In the genomic region with DNA sequence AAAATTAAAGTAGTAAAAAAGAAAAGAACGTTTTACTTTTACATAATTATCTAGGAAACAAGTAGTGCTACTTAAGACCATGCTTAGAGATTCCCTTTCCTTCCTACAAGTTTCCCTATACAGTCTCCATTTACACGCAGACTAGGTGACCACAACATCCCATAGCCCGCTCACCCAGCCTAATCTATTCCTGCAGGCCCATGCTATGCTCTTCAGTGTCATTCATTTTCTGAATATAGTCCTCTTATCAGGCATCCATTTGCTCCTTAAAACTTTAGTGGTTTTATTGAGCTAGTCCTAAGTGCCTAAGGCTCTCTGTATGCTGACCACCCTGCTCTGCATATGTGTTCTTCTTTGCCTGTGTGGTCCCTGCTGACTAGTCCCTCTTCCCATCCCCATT, we compare ENCODE assay signal across 29 mouse cellular contexts. TPM values are rescaled to one million over a fixed set of nuclear protein-coding genes. Genes with fewer than 3 reads are reported as not detected.
A peak's percentile ranks its signal among the peaks of the same experiment; 100 is the strongest.
DNase-seq lines count a peak whose midpoint lies in the region; ATAC-seq lines count a peak whose summit lies in the region.
"Had no signal": no experiment of that assay in that cellular context is flagged by ENCODE, and none has a peak within 500 bp of the region (broad histone marks: within the 10 kb centered on the region; RNA-seq: fewer than 3 reads in every experiment).

No protein-coding gene starts in this region.

- peak; percentile 6 for DNase-seq in limb, embryonic 11.5 days (ENCODE audit: low spot score)
- DNase-seq in limb, embryonic 10.5 days (ENCODE audit: low spot score), result no peak
- DNase-seq in kidney, adult 11 months, result no peak
- DNase-seq: adrenal gland, postnatal 10 days; adrenal gland, postnatal 36 days; B cell, adult 2 months; cerebellum, adult 18-20 months; cerebellum, adult 9-10 months; cerebellum, postnatal 14 days; gastrocnemius, postnatal 36 days; heart, adult 18-20 months; heart, postnatal 14 days; heart, postnatal 4 days had no signal

- no peaks in the 10 kb centered on the region for H3K27me3 ChIP-seq in limb, embryonic 11.5 days (ENCODE audit: control insufficient read depth, insufficient read depth, low read length)
- no peaks in the 10 kb centered on the region for H3K27me3 ChIP-seq in limb, embryonic 10.5 days (ENCODE audit: low read depth, poor library complexity, severe bottlenecking)
- H3K27me3 ChIP-seq in megakaryocyte, embryonic 14.5 days (replicated peaks), result no peaks in the 10 kb centered on the region
- H3K27me3 ChIP-seq in liver, embryonic 15.5 days, result no peaks in the 10 kb centered on the region
- H3K27me3 ChIP-seq: CH12.LX; embryonic facial prominence, embryonic 12.5 days; embryonic facial prominence, embryonic 15.5 days; forebrain, embryonic 12.5 days; forebrain, embryonic 15.5 days; heart, embryonic 13.5 days; Patski had no signal

- no peaks in the 10 kb centered on the region for H3K36me3 ChIP-seq in limb, embryonic 11.5 days (ENCODE audit: control insufficient read depth, insufficient read depth, low read length)
- no peaks in the 10 kb centered on the region for H3K36me3 ChIP-seq in limb, embryonic 10.5 days
- H3K36me3 ChIP-seq in megakaryocyte, embryonic 14.5 days (replicated peaks; ENCODE audit: low read length), result peaks cover 32% of the 10 kb centered on the region
- H3K36me3 ChIP-seq in liver, embryonic 15.5 days (replicated peaks), result no peaks in the 10 kb centered on the region
- H3K36me3 ChIP-seq: embryonic facial prominence, embryonic 12.5 days; embryonic facial prominence, embryonic 15.5 days; forebrain, embryonic 12.5 days; forebrain, embryonic 15.5 days; G1E; heart, embryonic 10.5 days; heart, embryonic 13.5 days had no signal

- no peak overlapping the region for H3K9ac ChIP-seq in limb, embryonic 11.5 days (ENCODE audit: low read length)
- H3K9ac ChIP-seq in liver, embryonic 15.5 days, result no peak overlapping the region
- H3K9ac ChIP-seq: embryonic facial prominence, embryonic 12.5 days; embryonic facial prominence, embryonic 15.5 days; forebrain, embryonic 12.5 days; forebrain, embryonic 15.5 days; heart, embryonic 13.5 days; hindbrain, embryonic 14.5 days had no signal

- ATAC-seq in limb, embryonic 11.5 days (ENCODE audit: insufficient number of reproducible peaks, low FRiP score, low TSS enrichment, low read depth), result no peak
- ATAC-seq in megakaryocyte, adult 5-6 weeks (ENCODE audit: poor library complexity, severe bottlenecking), result no peak
- ATAC-seq in liver, embryonic 15.5 days (ENCODE audit: insufficient read depth), result peak; percentile 47; the same call in 1 of the 2 replicates
- peak; percentile 77 for ATAC-seq in megakaryocyte-erythroid progenitor cell, adult 5-6 weeks (replicated peaks; ENCODE audit: low FRiP score, low TSS enrichment, poor library complexity, severe bottlenecking)
- no peak for ATAC-seq in erythroid progenitor cell, adult 5-6 weeks (replicated peaks; ENCODE audit: low FRiP score, poor library complexity, severe bottlenecking)
- ATAC-seq: forebrain, embryonic 15.5 days; hindbrain, postnatal 0 days; Patski had no signal

- H3K9me3 ChIP-seq in limb, embryonic 11.5 days (ENCODE audit: control insufficient read depth, low read length), result peaks cover 2% of the 10 kb centered on the region; the same call in 1 of the 2 replicates
- H3K9me3 ChIP-seq in limb, embryonic 10.5 days (replicated peaks), result no peaks in the 10 kb centered on the region
- peaks cover 14% of the 10 kb centered on the region for H3K9me3 ChIP-seq in megakaryocyte, embryonic 14.5 days
- H3K9me3 ChIP-seq in liver, embryonic 15.5 days (replicated peaks), result no peaks in the 10 kb centered on the region
- H3K9me3 ChIP-seq: embryonic facial prominence, embryonic 15.5 days; forebrain, embryonic 12.5 days; forebrain, embryonic 15.5 days had no signal

- H3K4me3 ChIP-seq in limb, embryonic 11.5 days (ENCODE audit: low read depth, low read length), result no peak overlapping the region
- no peak overlapping the region for H3K4me3 ChIP-seq in limb, embryonic 10.5 days
- peak overlapping the region; percentile 3 for H3K4me3 ChIP-seq in megakaryocyte, embryonic 14.5 days (replicated peaks)
- no peak overlapping the region for H3K4me3 ChIP-seq in liver, embryonic 15.5 days (replicated peaks)
- H3K4me3 ChIP-seq: embryonic facial prominence, embryonic 12.5 days; embryonic facial prominence, embryonic 15.5 days; forebrain, embryonic 12.5 days; forebrain, embryonic 15.5 days; heart, embryonic 10.5 days; heart, embryonic 13.5 days had no signal

- H3K27ac ChIP-seq in limb, embryonic 11.5 days (replicated peaks; ENCODE audit: low read depth, low read length), result no peak overlapping the region
- H3K27ac ChIP-seq in limb, embryonic 10.5 days, result no peak overlapping the region
- no peak overlapping the region for H3K27ac ChIP-seq in liver, embryonic 15.5 days (replicated peaks)
- H3K27ac ChIP-seq: embryonic facial prominence, embryonic 12.5 days; embryonic facial prominence, embryonic 15.5 days; forebrain, embryonic 12.5 days; forebrain, embryonic 15.5 days; heart, embryonic 10.5 days; heart, embryonic 13.5 days; hindbrain, embryonic 14.5 days; hindbrain, postnatal 0 days had no signal

- 74% methylated on average over 3 of the region's 3 CpGs for WGBS in limb, embryonic 11.5 days
- WGBS in limb, embryonic 10.5 days, result 84% methylated on average over 3 of the region's 3 CpGs
- WGBS in liver, embryonic 15.5 days (ENCODE audit: insufficient replicate concordance), result 25% methylated on average over 3 of the region's 3 CpGs

- H3K4me1 ChIP-seq in limb, embryonic 11.5 days (ENCODE audit: control insufficient read depth, insufficient read depth, low read length), result no peaks in the 10 kb centered on the region
- no peaks in the 10 kb centered on the region for H3K4me1 ChIP-seq in limb, embryonic 10.5 days
- H3K4me1 ChIP-seq in megakaryocyte, embryonic 14.5 days, result peaks cover 58% of the 10 kb centered on the region
- peaks cover 11% of the 10 kb centered on the region; the same call in 1 of the 2 replicates for H3K4me1 ChIP-seq in liver, embryonic 15.5 days (replicated peaks)
- H3K4me1 ChIP-seq: embryonic facial prominence, embryonic 12.5 days; embryonic facial prominence, embryonic 15.5 days; forebrain, embryonic 12.5 days; forebrain, embryonic 15.5 days; heart, embryonic 10.5 days; heart, embryonic 13.5 days had no signal

- H3K4me2 ChIP-seq in limb, embryonic 11.5 days (ENCODE audit: low read depth, severe bottlenecking), result no peak overlapping the region
- no peak overlapping the region for H3K4me2 ChIP-seq in liver, embryonic 15.5 days
- H3K4me2 ChIP-seq: embryonic facial prominence, embryonic 12.5 days; embryonic facial prominence, embryonic 15.5 days; forebrain, embryonic 12.5 days; forebrain, embryonic 15.5 days; heart, embryonic 13.5 days; hindbrain, embryonic 14.5 days had no signal

RNA-seq across cellular contexts. Expression of a gene that starts 26.5 kb away (rescaled TPM):
- 1.4 and 2.2 TPM in 2 replicates for polyA plus RNA-seq in limb, embryonic 11.5 days (2014; fragmentation: Nextera tagmentation; extraction: Ambion mirVana)
- 0.50 and 1.3 TPM in 2 replicates for polyA plus RNA-seq in limb, embryonic 10.5 days (2016; fragmentation: Nextera tagmentation; extraction: Ambion mirVana)
- polyA plus RNA-seq in megakaryocyte, embryonic 14.5 days (2012; ENCODE audit: insufficient read depth, low replicate concordance), result 14.9 and 19.2 TPM in 2 replicates
- 38.0 and 40.0 TPM in 2 replicates for total RNA-seq in megakaryocyte, adult 5-6 weeks (2015)
- 41.5 and 45.3 TPM in 2 replicates for total RNA-seq in megakaryocyte, adult 5-6 weeks (2017)
- polyA plus RNA-seq in liver, embryonic 15.5 days (2015; fragmentation: Nextera tagmentation; extraction: Ambion mirVana), result 1.9 and 2.2 TPM in 2 replicates
- total RNA-seq in megakaryocyte-erythroid progenitor cell, adult 5-6 weeks (2014; fragmentation: Nextera tagmentation), result 1.5 and 2.6 TPM in 2 replicates
- total RNA-seq in megakaryocyte-erythroid progenitor cell, adult 5-6 weeks (2017), result 1.1 and 1.3 TPM in 2 replicates
- total RNA-seq in erythroid progenitor cell, adult 5-6 weeks (2015; ENCODE audit: low replicate concordance), result 3.2 and 7.5 TPM in 2 replicates
- total RNA-seq in erythroid progenitor cell, adult 5-6 weeks (2017; ENCODE audit: low replicate concordance), result 2.3 and 3.9 TPM in 2 replicates
- polyA plus RNA-seq: G1E had no signal

Comparison
In these comparisons a context has a peak if more than half of its experiments do, and no peak if none do; other contexts are left out.
1. ATAC-seq: peak in liver, embryonic 15.5 days (single experiment) and megakaryocyte-erythroid progenitor cell, adult 5-6 weeks (single experiment); none in limb, embryonic 11.5 days (single experiment), megakaryocyte, adult 5-6 weeks (single experiment) and erythroid progenitor cell, adult 5-6 weeks (single experiment).